Mouse (Mus musculus) lung, postnatal 4 days (tissue): ENCODE measurements around the gene Adgrv1.
A peak's percentile ranks its signal among the peaks of the same experiment; 100 is the strongest.

Source experiments
- DNase-seq, 2 experiments: peaks; one replicate each; pipeline ENCODE4 v3.0.0; 2021

The Adgrv1 gene

DNA sequence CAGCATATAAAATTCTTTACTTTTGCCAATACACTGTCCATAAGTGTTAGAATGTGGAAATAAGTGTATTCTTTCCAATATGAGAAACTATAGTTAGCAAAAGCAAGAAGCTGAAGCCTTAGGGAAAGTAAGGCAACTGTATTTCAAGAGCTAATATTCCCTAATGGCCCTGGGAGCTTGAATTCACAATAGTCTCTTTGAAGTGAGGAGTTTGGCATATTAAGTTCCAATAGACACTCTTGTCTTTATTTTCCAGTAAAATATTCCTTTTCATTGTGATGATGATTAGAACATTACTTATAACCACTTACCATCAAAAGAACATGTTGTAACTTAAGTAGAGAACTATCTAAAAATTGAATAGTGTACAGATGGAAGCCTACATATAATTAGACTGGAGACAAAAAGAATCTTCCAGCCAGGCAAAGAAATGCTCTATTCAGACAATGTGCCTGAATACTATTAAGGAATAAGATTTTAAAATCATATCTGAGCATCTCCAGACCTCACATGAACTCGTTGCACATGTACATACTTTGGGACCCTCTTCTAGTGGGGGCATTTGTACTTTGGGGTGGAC lies 225.0 kb downstream of the Adgrv1 start:
- DNase-seq = no peak

- DNase-seq = no peak
Observed at GRCm38 (mm10) chr13:81402826-81403225, 230.1 kb downstream of the Adgrv1 start.

DNA sequence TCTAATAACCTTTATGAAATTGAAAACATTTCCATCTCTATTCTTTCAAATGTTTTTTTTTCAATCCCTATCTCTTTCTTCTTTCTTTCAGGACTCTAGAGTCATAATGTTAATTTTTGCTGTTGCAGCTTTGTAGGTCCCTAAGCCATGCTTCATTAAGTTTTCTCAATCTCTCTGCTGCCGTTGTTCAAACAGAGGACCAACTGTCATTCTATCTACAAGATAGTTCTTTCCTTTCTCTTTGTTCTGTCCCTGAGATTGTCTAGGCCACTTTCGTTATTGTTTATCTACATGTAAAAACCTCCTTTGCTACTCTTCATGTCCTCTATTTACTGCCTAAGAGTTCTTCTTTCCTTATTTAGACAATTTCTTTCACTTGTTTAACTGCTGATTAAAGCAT lies 230.8 kb downstream of the Adgrv1 start:
- DNase-seq = no peak

- no peak for DNase-seq
Observed at GRCm38 (mm10) chr13:81401742-81402141, 231.2 kb downstream of the Adgrv1 start.

DNA sequence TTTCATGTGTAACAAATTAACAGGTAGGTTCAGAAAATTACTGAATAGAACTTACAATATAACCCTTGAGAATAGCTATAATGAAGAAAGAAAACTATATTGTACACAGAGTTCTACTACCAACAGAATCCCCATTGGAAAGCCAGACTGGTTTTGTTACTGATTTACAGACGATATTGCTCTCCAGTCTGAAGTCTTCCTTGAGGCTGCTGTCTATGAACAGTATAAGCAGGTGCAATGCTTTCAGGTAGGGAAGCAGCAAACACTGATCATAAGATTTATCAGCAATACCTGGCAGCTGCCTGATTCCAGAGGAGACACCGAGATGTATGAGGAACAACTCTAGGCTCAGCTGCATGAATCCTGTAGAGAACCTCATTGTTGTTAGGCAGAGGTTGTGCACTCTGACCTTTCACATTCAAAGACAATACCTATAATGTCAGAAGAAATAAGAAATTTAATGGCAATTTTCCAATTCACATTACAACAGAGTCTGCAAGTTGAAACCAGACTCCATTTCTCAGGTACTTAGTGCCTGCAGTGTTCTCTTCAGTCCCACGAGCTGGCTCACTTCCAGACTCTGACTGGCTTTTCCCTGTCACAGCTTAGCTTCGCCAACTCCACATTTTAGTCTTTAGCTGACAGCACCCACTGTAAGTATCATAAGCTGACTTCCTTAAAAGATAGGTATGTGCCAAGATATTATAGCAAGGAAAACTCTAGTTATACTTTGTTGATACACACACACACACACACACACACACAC lies 247.2 kb downstream of the Adgrv1 start:
- DNase-seq = peak; percentile 25

GRCm38 (mm10) chr13:81381835-81382234 lies 251.1 kb downstream of the Adgrv1 start:
- DNase-seq = no peak

DNA sequence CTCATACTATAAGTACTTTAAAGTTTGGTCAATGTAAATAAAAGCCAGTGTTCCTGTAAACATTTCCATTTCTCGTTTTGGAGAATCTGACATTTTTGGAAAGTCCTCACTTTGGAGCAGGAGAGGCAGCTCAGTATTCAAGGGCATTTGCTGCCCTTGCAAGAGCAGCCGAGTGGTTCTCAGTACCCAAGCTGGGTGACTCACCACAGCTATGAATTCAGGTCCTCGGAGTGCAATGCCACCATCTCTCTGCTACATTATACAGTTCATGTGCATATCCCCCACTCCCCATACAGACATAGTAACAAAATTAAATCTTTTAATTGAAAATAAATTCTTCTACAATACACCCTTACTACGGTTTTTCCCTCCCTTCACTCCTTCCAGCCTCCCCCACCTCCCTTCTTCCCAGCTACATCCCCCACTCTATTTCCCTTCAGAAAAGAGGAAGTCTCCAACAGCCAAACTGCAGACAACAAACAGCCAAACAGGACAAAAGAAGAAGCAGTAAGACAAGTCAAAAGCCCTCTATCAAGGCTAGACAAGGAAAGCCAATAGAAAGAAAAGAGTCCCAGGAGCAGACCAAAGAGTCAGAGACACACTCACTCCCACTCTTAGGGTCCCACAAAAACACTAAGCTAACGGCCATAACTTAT lies 262.0 kb downstream of the Adgrv1 start:
- no peak for DNase-seq

DNA sequence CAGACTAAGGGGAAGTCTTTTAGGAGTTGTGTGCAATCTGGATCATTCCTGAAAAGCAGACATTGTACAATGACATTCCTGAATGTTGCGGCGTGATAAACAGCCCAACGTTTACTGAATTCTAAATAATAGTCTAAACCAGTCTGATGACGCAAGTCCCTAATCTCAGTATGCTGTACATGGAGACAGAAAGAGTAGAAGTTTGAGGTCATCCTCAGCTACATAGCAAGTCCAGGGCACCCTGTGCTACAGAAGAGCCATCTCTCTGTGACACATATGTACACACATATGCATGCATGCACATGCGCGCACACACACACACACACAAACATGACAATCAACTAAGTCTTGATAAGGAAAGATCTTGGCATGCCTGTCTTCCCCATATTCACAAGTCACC lies 262.8 kb downstream of the Adgrv1 start:
- DNase-seq = no peak

GRCm38 (mm10) chr13:81369564-81369963 lies 263.4 kb downstream of the Adgrv1 start:
- no peak for DNase-seq

GRCm38 (mm10) chr13:81368987-81369386 lies 264.0 kb downstream of the Adgrv1 start:
- DNase-seq = no peak

- DNase-seq = no peak
Observed at GRCm38 (mm10) chr13:81367681-81368376, 265.1 kb downstream of the Adgrv1 start.

- DNase-seq = no peak
Observed at GRCm38 (mm10) chr13:81360338-81360737, 272.6 kb downstream of the Adgrv1 start.

DNA sequence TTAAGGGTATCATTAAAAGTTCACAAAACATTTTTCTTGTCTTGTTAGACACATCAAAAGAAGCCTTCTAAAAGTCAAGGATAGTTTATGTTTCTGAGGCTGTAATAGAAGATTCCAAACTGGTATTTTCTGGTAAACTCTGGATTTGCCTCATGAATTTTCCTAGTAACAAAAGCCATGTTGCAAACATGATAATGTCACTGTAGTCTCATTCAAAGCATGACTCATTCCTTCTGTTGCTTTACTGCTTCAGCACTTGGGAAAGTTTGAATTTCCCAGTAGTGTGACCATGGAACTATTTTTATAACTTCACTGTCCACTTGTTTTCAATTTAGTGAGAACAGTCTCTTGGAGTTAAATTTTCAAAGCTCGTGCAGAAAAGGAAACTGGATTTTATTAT lies 274.2 kb downstream of the Adgrv1 start:
- no peak for DNase-seq

DNA sequence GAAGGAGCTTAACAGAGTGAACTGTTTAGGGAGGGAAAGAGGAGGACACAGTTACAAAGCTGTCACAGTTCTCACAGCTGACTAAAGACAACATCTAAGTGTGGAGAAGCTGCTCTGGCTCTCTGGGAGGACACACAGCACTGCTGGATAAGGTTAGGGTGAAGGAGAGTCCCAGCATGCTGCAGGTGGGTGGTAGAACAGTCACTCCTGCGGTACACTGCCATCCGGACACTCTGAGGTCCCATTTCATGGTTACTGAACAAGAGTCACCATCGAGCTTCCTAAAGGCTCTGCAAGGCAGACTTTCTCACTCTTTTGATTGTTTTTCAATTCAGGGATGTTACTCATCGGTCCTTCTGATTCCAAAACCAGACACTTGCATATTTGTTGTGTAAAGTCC lies 274.6 kb downstream of the Adgrv1 start:
- DNase-seq = no peak

DNA sequence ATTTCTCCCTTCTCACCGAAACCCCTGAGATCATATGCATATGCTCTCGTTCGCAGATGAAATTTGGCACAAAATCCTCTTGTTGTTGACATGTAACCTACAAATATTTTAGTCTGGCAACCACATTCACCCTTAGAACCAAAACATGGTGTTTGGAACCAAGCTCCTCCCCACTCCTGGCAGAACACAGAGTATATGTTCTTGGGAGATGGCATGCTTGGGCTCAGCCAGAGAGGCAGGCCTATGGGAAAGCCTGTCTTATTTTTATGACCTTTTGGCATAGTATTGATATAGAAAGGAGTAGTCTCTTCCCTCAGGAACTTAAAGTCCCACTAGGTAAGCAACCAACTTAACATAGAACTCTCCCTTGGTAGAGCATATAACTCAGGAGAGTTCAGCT lies 275.7 kb downstream of the Adgrv1 start:
- no peak for DNase-seq

GRCm38 (mm10) chr13:81354587-81354986 lies 278.4 kb downstream of the Adgrv1 start:
- no peak for DNase-seq

DNA sequence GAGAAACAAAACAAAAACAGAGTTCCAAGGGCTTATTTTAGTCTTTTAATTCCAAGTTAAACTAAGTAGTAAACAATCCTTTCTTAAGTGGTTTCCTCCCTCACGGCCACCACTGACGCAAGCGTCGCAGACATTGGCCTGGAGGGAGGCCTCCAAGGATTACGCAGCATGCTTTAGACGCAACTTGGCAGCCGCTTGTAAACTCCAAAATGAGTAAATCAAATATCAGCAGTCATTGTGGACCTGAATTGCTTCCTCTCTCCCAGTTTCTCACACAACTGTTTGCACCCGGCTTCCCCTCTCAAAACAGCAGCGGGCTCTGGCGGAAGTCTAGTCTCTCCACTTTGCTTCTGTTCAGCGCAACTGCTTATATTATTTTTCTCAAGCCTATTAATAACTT lies 280.7 kb downstream of the Adgrv1 start:
- DNase-seq = peak; percentile 79 to 89

- DNase-seq = peak; percentile 73 to 80
Observed at GRCm38 (mm10) chr13:81351462-81352155, 281.3 kb downstream of the Adgrv1 start.

DNA sequence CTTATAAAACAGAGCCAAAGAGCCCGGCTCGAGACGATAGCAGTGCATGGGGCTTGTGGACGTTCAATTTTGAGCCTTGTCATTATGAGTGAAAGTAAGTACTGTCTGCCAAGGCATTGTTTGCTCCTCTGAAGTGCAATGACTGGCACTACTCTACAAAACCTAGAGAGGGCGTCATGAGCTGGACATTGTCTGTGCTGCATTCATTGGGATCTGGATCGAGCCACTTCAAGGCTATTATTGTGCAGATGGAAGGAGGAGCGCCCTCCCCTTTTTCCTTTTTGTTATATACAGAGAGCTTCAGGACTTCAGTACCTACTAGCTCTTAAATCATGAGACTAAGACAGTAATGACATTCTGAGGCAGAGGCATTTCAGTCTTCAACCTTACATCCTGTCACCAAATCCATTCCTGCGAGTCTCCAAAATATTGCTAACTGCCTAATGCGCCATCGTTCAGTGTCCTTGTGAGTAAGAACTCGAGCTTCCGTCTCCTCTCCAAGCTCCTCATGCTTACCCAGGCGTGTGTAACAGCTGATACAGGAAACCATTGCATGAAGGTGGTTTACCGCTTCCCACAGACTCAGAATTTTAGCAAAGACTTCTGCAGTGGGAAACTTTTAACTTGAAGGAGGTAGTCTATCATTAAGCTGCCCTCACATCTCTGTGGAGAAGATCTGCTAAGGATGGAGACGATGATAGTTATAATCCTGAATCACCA lies 285.5 kb downstream of the Adgrv1 start:
- no peak for DNase-seq

DNA sequence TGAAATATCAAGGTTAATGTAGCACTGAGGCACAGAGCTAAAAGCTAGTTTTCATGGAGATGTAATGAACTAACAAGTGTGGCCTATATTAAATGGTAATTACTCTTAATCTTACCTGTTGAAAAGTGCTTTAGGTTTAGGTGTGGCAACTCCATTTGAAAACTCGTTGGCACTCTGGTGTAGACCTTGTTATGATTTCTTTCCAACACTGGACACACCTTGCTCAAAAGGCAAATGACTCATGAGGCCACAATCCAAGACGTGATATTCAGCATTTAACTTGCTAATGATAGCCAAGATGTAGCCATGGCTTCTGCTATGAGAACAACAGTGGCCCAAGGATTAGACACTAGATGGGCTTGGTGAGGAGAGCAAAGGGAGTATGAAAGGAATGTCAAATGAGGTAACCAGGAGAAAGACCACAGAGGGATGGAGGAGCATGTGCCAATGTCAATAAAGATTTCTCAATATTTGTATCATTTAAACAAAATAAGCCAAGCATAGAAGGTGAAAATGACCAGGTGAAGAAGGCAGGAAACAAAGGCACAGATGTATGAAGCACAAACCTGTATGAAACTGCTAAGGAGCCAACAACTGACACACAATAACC lies 289.9 kb downstream of the Adgrv1 start:
- no peak for DNase-seq

DNA sequence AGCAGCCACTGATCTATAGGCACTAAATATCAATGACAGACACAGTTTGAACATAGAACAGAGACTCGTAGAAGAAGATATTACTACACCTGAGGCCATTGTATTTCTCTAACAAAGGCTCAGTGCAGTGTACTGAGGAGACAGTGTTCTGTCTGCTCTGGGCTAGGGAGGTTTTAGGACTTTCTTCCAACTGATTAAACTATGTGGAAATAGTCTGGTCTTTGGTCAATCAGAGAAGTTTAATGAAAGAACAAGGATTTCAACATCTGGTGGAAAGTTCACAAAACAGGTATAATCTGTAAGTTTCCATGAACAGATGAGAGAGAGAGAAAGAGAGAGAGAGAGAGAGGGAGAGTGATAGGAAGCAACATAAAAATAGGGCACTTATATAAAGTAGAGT lies 297.7 kb downstream of the Adgrv1 start:
- DNase-seq = no peak

DNA sequence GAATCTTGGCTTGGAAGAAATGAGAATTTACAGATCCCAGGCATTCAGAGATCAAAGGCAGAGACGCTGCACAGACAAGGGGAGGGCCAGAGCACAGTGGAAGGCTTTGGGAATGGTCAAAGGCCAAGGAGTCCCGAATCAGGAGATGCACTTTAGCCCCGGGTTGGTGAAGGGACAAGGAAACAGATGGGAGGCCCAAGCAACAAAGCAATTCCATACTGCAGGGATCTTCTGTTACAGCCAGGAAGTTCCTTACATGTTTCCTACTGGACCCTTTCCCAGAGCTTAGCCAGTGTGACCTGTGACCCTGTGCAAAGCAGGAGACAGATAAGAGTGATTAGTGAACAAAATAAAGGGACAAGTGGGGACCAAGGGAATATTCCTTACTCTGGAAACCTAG lies 300.9 kb downstream of the Adgrv1 start:
- peak in 1 of 2 experiments; percentile 23 for DNase-seq
